Mouse (Mus musculus): Measurements from ENCODE around the gene Ctdsp2. TPM values are rescaled to one million over a fixed set of nuclear protein-coding genes. Genes with fewer than 3 reads are reported as not detected.

Gene Ctdsp2
- total RNA-seq, 2 experiments from 2014 or later: 79.4 to 83.8 TPM

DNA sequence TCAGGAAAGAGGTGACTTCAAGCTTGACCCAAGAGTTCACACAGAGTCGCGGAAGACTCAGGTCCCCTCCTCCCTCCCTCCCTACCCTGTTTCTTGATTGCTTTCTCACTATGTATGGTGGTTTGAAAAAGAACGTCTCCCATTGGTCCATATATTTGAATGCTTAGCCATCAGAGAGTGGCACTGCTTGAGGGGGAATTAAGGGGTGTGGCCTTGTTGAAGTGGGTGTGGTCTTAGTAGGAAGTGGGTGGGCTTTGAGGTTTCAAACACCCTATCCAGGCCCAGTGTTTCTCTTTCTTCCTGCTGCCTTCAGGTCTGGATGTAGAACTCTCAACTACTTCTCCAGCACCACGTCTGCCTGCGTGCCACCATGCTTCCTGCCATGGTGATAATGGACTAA, 33.0 kb upstream of the Ctdsp2 start:
- no peak for TF ChIP-seq CTCF (IDR thresholded peaks at IDR 0.05)
- intact Hi-C loops (cut with DNase I): no loop called here
- Histone ChIP-seq H3K4me3 (no peak overlapping the region), H3K27ac (no peak overlapping the region)
- no peak for DNase-seq (ENCODE audit: extremely low spot score in 1 of 2, low spot score in 2 of 2)

GRCm38 (mm10) chr10:126949824-126950223, 28.7 kb upstream of the Ctdsp2 start:
- DNase-seq (ENCODE audit: extremely low spot score in 1 of 2, low spot score in 2 of 2): no peak
- intact Hi-C loops (cut with DNase I): no loop called here
- Histone ChIP-seq H3K4me3 (no peak overlapping the region), H3K27ac (peak overlapping the region; percentile 19)
- no peak for TF ChIP-seq CTCF (IDR thresholded peaks at IDR 0.05)

- intact Hi-C loops (cut with DNase I): no loop called here
- DNase-seq (ENCODE audit: extremely low spot score in 1 of 2, low spot score in 2 of 2): no peak
- H3K27ac ChIP-seq: no peak overlapping the region
- no peak overlapping the region for H3K4me3 ChIP-seq
- TF ChIP-seq CTCF (IDR thresholded peaks at IDR 0.05): no peak
These were observed 27.9 kb upstream of the Ctdsp2 start for GRCm38 (mm10) chr10:126950572-126950971.

DNA sequence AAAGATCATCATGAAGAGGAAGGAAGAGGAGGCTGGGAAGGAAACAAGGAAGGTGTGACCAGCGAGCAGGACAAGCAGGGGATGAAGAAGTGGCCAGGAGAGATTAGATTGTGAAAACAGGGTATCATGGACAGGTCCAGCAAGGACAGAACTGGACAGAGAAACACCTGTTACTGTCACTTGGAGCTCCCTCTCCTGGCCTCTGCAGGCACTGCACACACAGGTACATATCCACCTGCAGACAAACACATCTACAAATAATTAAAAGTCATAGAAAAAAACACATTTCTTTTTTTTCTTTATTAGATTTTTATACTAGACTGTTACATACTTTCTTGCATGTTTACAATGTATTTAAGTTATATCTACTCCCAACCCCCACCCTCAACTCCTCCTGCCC, 26.1 kb upstream of the Ctdsp2 start:
- DNase-seq (ENCODE audit: extremely low spot score in 1 of 2, low spot score in 2 of 2): no peak
- intact Hi-C loops (cut with DNase I): loop anchor here (2.0 kb wide), 1 partner anchor 16 kb away; no protein-coding TSS in a partner anchor

GRCm38 (mm10) chr10:126953029-126953471, 25.5 kb upstream of the Ctdsp2 start:
- H3K4me3 ChIP-seq: no peak overlapping the region
- no peak for TF ChIP-seq CTCF (IDR thresholded peaks at IDR 0.05)
- DNase-seq (ENCODE audit: extremely low spot score in 1 of 2, low spot score in 2 of 2): no peak
- peak overlapping the region; percentile 55; the same call in 1 of the 2 replicates for H3K27ac ChIP-seq
- intact Hi-C loops (cut with DNase I): loop anchor here (1.0 to 2.0 kb wide), 2 partner anchors 16 to 25 kb away; no protein-coding TSS in a partner anchor

More for the DNA sequence above, 26.1 kb upstream of the Ctdsp2 start:
- Histone ChIP-seq H3K4me3 (no peak overlapping the region), H3K27ac (peak overlapping the region; percentile 55; the same call in 1 of the 2 replicates)
- TF ChIP-seq CTCF (IDR thresholded peaks at IDR 0.05): peak; percentile 22; the same call in 1 of the 2 replicates

- Histone ChIP-seq H3K4me3 (peak overlapping the region; percentile 4; the same call in 1 of the 2 replicates), H3K27ac (peak overlapping the region; percentile 81)
- DNase-seq (ENCODE audit: extremely low spot score in 1 of 2, low spot score in 2 of 2): no peak
- intact Hi-C loops (cut with DNase I): loop anchor here (1.0 kb wide), 2 partner anchors 21 to 29 kb away; partner anchors contain the start of gene Ctdsp2
- TF ChIP-seq CTCF (IDR thresholded peaks at IDR 0.05): no peak
These were observed 21.7 kb upstream of the Ctdsp2 start for GRCm38 (mm10) chr10:126956692-126957358.

- peak in 1 of 2 experiments; percentile 53 for DNase-seq (ENCODE audit: extremely low spot score in 1 of 2, low spot score in 2 of 2)
- H3K27ac ChIP-seq: peak overlapping the region; percentile 81
- peak overlapping the region; percentile 4; the same call in 1 of the 2 replicates for H3K4me3 ChIP-seq
- intact Hi-C loops (cut with DNase I): loop anchor here (1.0 kb wide), 2 partner anchors 21 to 29 kb away; partner anchors contain the start of gene Ctdsp2
- no peak for TF ChIP-seq CTCF (IDR thresholded peaks at IDR 0.05)
These were observed 21.0 kb upstream of the Ctdsp2 start for GRCm38 (mm10) chr10:126957359-126958107.

DNA sequence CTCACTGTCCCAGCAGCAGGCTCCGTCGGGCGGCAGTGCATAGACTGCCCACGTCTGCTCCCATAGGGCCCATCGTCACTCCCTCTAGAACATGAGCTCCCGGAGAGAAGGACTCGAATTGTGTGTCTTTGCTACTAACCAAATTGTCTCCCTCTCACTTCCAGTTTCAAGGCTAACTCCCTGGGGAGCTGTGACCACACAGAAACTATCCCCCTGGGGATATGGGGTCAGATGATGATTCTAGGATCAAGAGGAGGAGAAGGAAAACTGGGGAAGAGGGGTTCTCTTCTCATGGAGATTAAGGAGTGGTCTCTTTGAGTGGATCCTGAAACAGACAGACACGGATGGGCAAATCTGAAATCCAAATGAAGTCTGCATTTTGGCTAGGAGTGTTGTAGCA, 18.0 kb upstream of the Ctdsp2 start:
- Histone ChIP-seq H3K27ac (no peak overlapping the region), H3K4me3 (no peak overlapping the region)
- DNase-seq (ENCODE audit: extremely low spot score in 1 of 2, low spot score in 2 of 2): no peak
- intact Hi-C loops (cut with DNase I): no loop called here
- no peak for TF ChIP-seq CTCF (IDR thresholded peaks at IDR 0.05)

DNA sequence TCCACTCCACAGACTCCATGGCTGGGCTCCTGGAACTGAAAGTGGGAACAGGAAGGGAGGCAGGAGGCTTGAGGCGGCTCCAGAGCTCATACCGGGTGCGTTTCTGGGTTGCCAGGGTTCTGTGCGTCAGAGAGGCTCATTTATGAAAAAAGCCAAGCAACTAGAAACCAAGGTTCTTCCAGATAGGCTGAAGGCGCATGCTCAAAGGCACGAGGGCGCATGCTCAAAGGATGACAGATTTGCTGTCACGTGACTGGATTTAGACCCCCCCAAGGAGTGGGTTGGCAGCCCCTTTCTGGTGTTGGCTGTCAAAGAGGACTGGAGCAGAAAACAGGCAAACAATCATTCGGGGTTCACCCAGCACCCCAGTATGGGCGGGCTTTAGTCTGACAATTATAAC, 16.8 kb upstream of the Ctdsp2 start:
- intact Hi-C loops (cut with DNase I): no loop called here
- no peak for DNase-seq (ENCODE audit: extremely low spot score in 1 of 2, low spot score in 2 of 2)
- Histone ChIP-seq H3K27ac (peak overlapping the region; percentile 90), H3K4me3 (no peak overlapping the region)
- TF ChIP-seq CTCF (IDR thresholded peaks at IDR 0.05): no peak

GRCm38 (mm10) chr10:126962271-126962965, 16.1 kb upstream of the Ctdsp2 start:
- TF ChIP-seq CTCF (IDR thresholded peaks at IDR 0.05): no peak
- DNase-seq (ENCODE audit: extremely low spot score in 1 of 2, low spot score in 2 of 2): peak in 1 of 2 experiments; percentile 41
- intact Hi-C loops (cut with DNase I): no loop called here
- Histone ChIP-seq H3K27ac (peak overlapping the region; percentile 90), H3K4me3 (no peak overlapping the region)

GRCm38 (mm10) chr10:126962966-126963330, 15.6 kb upstream of the Ctdsp2 start:
- H3K4me3 ChIP-seq: no peak overlapping the region
- no peak for DNase-seq (ENCODE audit: extremely low spot score in 1 of 2, low spot score in 2 of 2)
- TF ChIP-seq CTCF (IDR thresholded peaks at IDR 0.05): no peak
- peak overlapping the region; percentile 90 for H3K27ac ChIP-seq
- intact Hi-C loops (cut with DNase I): no loop called here

Data from left cerebral cortex, adult 2 months (tissue).